Comparison of ENCODE assay signal across 19 mouse cellular contexts in genomic region chr5:47780861-47781260, GRCm38 (mm10).
"Had no signal": no experiment of that assay in that cellular context is flagged by ENCODE, and none has a peak within 500 bp of the region (broad histone marks: within the 10 kb centered on the region; RNA-seq: fewer than 3 reads in every experiment).

No protein-coding gene starts in this region.

- H3K27me3 ChIP-seq: limb, embryonic 13.5 days; liver, embryonic 12.5 days; liver, embryonic 15.5 days; lung, embryonic 15.5 days; neural tube, embryonic 13.5 days; stomach, embryonic 15.5 days had no signal

- H3K36me3 ChIP-seq: limb, embryonic 13.5 days; liver, embryonic 12.5 days; liver, embryonic 15.5 days; lung, embryonic 15.5 days; neural tube, embryonic 13.5 days; stomach, embryonic 15.5 days had no signal

- H3K4me1 ChIP-seq: limb, embryonic 13.5 days; liver, embryonic 15.5 days; lung, embryonic 15.5 days; neural tube, embryonic 13.5 days; stomach, embryonic 15.5 days had no signal

- H3K4me2 ChIP-seq: limb, embryonic 13.5 days; liver, embryonic 12.5 days; liver, embryonic 15.5 days; lung, embryonic 15.5 days; midbrain, embryonic 11.5 days; neural tube, embryonic 13.5 days; stomach, embryonic 15.5 days had no signal

- DNase-seq: kidney, adult 9 months; kidney, postnatal 14 days; kidney, postnatal 4 days; left cerebral cortex, postnatal 4 days; lung, adult 18-20 months; lung, postnatal 10 days; lung, postnatal 36 days; midbrain, embryonic 14.5 days; retina, postnatal 1 day; right cerebral cortex, postnatal 25 days; spleen, adult 18-20 months; thymus, postnatal 25 days had no signal

- H3K9me3 ChIP-seq: limb, embryonic 13.5 days; liver, embryonic 12.5 days; liver, embryonic 15.5 days; lung, embryonic 15.5 days; neural tube, embryonic 13.5 days; stomach, embryonic 15.5 days had no signal

- H3K4me3 ChIP-seq: limb, embryonic 13.5 days; liver, embryonic 12.5 days; liver, embryonic 15.5 days; lung, embryonic 15.5 days; neural tube, embryonic 13.5 days; stomach, embryonic 15.5 days had no signal

- H3K27ac ChIP-seq: limb, embryonic 13.5 days; liver, embryonic 12.5 days; liver, embryonic 15.5 days; lung, embryonic 15.5 days; neural tube, embryonic 13.5 days; stomach, embryonic 15.5 days had no signal

- H3K9ac ChIP-seq: limb, embryonic 13.5 days; liver, embryonic 12.5 days; liver, embryonic 15.5 days; lung, embryonic 15.5 days; neural tube, embryonic 13.5 days; stomach, embryonic 15.5 days had no signal
